Mouse (Mus musculus) kidney, postnatal 36 days (tissue): ENCODE data around the gene Tpst2.
A peak's percentile ranks its signal among the peaks of the same experiment; 100 is the strongest.

Source experiments
- DNase-seq, 2 experiments: peaks; one replicate each; pipeline ENCODE4 v3.0.0; 2021 to 2022; ENCODE audit warnings: mixed read lengths in 2 of 2

Tpst2 gene

DNA sequence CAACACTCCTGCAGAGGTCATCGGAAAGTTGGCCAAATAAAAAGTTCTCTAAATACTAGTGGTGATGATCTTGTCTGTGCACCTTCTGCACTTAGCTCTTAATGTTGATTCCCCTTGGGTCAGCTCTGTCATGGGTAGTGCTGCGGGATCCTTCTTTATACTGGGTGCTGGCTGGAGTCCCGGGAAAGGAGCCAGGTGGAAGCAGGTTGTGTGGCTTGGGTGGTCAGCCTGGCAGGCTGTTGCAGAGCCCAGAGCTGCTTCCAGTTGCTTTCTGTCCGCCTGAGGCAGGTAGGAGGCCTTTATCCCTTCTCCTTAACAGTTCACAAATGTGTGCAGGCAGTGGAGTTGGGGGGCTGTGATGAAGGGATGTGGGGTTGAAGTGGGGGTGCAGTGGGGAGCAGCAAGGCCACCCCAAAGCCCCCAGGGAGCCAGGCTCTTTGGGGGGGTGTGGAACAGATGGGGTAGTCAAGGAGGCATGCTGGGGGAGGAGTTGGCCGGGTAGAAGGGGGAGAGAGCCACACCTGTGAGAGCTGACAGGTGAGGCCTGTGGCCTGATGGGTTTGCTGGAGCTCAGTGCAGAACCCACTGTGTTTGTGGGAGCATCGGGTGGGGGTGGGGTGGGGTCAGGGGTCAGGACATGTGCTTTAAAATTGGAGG is 5.8 kb downstream of the Tpst2 start:
- peak in 1 of 2 experiments; percentile 67 for DNase-seq

DNA sequence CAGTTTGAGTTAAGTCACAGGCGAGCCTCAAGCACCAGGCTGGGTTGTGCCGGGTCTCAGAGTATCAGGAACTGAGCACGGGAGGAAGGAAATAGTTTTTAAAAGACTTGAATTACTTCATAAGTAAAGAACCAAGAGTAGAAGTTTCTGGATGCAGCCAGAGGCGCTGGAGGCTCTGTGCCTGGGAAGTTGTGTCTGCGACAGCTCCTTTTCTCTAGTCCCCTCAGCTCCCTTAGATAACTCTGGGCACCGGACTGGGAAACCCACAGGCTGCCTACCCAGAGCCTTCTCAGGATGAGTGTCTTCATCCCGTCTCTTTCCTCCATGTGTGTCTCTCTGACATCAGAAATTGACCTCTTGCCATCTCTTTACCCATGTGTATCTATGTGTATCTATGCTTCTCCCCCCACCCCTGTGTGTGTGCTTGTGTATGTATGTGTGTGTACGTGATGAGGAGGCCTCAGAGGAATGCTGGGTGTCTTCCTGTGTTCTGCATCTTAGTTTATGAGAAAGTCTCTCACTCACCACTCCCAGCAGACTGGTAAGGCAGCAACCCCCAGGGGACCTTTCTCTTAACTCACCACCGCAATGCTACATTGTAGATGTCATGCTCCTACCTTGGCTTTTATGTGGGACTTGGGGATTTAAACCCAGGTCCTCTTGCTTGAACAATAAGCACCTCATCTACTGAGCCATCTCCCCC is 6.4 kb downstream of the Tpst2 start:
- peak in 1 of 2 experiments; percentile 16 for DNase-seq

DNA sequence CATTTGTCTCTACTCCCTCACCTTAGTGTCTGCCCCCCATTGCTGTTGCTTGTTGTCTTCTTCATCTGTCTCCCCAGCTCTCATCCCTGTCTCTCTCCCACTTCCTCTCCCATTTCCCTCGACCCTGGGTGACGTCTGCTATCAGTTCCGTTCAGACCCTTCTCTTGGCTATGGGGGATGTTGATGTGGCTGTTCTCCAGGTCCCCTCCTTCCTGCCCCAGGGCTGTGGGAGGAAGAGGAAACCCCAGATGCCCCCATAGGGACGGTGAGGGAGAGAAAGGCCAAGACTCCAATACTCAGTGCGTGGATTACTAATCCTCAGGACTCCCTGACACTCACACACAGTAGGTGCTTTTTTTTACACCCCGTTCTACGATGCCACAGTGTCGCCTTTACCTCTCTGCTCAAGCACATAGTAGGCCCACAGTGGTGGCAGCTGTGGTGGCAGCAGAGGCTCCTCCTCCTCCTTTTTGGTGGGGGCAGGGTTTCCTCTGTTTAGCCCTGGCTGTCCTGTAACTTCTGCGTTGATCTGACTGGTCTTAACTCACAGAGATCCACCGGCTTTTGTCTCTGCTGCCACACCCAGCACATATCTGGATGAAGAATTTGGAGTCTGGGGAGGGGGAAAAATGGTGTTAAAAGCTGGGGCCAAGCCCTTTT is 7.2 kb downstream of the Tpst2 start:
- DNase-seq: peak; percentile 62 to 69

DNA sequence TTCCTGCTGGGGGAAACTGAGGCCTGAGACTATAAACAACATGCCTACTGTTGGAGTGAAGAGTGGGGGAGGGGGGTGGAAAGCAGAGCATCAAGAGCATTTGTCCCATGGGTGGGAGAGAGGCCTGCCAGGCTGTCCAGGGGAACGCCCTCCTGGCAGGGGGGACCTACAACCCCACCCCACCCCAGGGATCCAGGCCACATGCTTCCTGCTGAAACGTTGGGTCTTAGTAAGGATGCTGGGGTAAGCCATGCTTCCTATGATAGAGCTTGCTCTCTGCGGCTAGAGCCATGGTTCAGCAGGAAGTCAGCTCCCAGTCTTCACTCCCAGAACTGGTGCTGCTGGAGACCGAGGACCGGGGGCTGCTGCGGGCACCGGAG is 7.7 kb downstream of the Tpst2 start:
- DNase-seq: no peak

DNA sequence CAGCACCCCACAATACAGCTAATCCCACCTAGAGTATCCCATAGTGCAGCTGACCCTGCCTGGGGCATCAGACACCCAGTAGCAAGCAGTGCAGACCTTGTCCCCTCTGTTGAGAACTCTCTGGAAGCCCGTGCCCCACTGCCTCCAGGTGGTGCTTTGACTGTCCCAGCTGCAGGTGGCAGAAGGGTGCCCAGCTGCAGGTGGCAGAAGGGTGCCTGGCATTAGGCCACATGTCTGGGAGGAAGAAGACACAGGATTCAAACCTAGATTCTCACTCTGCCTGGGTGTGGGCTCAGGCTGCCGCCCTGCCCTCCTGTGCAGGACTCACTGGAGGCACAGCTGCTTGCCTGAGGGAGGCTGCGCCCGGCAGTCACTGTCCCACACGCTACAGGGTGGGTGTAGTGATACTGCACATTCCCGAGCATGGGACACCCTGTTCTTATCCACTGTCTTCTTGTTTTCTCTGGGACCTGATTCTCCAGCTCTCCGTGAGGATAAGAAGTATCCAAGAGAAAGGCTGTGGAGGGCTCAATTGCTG is 9.1 kb downstream of the Tpst2 start:
- no peak for DNase-seq

DNA sequence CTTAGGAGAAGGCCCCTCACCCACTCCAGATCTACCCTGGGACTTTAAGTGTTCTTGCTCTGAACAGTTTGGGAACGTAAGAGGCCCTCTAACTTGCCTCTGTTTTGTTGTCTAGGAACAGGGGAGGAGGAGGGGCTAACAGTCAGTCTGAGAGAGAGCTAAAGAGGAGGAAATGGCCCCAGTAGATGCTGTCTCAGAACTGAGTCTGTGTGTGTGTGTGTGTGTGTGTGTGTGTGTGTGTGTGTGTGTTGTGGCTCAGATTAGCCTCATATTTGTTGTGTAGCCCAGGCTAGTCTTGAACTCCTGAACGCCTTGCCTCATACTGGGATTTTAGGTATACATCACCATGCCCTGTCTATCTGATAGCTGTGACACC is 10.1 kb downstream of the Tpst2 start:
- DNase-seq: no peak

DNA sequence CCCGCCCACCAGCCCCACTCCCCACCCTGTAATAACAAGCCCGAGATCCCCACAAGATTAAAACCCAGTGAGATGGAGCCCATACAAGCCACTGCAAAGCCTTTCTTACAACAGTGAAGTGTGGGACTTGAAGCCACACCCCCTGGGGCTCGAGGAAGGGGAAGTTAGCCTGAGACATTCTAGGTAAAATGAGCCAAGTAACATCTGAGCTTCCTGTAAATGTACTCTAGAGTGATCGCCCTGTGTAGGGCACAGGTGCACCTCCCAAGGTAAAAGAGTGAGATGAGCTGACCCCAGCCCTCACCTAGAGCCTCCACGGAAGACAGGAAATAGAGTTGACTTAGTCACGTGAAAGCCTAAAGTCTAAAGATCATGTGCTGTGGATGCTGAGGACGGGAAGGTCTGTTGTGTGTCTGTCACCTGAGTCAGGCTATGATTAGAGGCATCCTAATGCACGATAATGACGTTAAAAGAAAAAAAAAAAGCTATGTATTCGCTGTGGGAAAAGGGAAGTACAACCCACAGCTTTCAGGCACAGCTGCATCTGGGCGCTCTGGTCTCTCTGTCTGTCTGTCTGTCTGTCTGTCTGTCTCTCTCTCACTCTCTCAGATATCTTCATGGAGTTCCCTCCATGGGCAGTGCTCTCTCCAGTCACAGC is 10.6 kb downstream of the Tpst2 start:
- DNase-seq: no peak

DNA sequence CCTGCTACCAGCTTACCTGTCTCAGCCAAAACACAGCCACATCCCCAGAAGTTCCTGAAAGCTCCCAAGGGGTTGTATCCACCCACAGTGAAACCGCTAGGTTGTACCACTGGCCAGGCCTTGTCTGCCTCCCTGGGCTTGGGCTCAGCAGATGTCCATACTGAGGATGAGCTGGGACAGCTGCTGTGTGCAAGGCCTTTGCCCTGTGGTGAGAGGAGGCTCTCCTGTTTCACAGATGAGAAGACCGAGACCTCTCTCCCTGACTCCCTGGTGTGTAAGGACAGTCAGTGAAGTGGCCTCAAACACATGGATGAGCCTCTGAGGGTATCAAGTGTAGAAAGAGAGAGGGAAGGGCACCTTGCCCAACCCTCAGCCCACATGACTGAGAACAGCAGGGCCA is 11.2 kb downstream of the Tpst2 start:
- DNase-seq: no peak

DNA sequence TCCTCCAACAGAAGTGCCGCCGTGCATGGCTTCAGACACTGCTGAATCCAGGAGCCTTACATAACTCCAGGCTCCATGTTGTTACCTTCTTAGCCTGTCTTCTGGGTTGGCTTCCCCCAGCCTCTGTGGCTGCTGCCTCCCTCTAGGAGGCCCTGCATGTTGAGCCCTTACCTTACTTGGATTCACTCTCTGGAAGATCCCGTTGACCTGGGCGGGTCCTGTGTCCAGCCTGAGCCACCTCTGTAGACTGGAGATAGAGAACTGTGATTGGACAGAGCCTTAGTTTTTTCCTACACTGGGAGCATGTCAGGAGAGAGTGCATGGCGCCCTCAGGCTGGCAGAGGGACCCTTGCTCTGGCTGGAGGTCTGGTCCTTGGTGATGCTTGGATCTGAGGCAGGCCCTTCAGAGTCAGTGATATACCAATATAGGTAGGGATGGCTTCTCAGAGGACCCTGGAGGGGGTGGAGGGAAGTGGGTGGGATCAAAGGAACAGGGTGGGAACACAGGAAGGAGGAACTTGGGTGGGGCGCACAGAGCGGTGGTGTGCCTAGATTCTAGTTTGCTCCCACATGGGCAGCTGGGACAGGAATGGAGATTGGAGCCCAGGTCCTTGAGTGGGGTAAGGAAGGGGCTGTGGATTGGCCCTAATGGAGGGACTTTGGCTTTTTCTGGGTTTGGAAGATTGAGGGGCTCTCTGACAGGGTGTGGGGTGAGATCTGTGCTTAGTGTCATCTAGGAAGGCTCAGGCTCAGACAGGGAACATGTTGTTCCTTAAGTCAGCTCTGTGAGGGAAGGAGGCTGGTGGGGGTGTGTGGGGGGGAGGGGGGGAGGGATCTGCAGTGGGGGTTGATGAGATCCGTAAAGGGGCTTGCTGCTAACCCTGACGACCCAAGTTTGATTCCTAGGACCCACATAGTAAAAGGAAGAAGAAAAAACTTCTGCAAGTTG is 12.0 kb downstream of the Tpst2 start:
- peak; percentile 67 to 69 for DNase-seq

DNA sequence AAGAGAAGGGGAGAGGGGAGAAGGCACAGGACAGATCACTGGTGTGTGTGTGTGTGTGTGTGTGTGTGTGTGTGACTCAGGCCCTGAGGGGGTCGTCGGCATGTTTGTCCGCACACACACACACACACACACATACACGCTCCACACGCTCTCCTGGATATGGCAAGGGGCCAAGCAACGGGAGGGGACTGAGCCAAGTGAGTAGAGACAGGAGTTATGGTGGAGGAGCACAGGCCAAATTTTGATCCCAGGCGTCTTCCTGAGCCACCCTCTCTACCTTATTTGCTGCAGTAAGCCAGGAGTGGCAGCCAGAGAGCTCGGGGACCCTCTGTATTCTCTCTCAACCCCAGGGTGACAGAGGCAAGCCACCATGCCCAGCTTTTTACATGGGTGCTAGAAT is 12.7 kb downstream of the Tpst2 start:
- DNase-seq: peak; percentile 67 to 73

DNA sequence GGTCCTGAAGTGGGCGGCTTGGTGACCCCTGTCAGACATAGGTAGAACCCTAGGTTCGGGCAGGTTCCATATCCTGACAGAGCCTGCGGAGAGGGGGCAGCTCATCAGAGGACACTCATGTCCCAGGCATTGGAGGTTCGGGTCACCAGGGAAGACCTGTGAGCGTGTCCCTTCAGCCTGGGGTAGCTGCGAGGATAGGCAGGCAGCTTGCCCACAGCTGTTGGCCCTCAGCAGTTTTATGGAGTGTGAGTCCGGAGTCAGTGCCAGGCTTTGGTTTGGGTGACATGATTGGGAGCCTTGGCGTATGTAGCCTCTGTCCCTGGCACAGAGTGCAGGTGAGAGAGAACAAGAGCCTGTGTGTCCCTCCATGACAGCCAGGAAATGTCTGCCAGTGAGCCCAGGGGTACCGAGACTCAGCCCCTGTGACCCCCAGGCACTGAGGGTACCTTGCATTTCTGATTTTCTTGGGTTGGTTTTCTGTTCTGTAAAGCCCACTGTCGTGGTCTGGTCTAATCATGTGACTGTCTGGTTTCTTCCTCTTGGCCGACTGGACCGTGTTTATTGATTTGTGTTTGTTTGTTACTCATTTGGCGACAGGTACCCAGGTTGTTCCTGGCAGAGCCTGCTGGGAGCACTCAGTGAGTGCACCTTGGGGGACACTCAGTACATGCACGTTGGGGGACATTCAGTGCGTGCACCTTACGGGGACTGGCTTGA is 13.5 kb downstream of the Tpst2 start:
- DNase-seq: no peak

DNA sequence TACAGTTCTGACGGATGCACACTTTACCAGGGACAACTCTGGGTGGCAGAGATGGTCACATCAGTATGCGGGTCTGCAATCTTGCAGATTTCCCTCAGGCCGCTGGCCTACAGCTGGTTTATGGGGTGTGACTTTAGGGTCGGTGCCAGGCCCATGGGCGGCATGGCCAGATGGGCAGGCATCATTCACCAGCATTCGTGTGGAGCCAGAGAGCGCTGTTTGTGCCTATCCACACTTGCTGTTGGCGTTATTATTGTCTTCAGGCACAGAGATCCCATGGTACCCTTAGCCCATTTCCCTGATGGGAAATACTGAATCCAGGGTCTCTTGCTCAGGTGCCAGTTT is 14.0 kb downstream of the Tpst2 start:
- no peak for DNase-seq

DNA sequence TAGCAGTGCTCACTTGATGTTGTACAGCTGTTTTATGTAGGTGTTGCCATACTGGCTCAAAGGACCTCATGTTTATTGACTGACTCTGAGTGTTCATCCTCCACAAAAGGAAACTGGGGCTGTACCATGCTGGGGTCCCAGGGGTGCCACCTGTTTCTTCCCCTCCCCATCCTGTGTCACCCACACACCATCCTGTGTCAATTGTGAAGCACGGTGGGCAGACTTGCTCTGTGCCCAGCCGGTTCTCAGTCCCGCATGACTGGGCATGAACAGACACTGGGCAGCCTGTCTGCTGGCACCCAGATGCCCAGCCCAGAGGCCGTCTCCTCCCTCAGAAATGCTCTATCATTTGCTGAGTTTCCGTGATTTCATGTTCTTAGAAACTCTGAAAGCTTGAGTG is 15.4 kb downstream of the Tpst2 start:
- peak in 1 of 2 experiments; percentile 71 for DNase-seq

DNA sequence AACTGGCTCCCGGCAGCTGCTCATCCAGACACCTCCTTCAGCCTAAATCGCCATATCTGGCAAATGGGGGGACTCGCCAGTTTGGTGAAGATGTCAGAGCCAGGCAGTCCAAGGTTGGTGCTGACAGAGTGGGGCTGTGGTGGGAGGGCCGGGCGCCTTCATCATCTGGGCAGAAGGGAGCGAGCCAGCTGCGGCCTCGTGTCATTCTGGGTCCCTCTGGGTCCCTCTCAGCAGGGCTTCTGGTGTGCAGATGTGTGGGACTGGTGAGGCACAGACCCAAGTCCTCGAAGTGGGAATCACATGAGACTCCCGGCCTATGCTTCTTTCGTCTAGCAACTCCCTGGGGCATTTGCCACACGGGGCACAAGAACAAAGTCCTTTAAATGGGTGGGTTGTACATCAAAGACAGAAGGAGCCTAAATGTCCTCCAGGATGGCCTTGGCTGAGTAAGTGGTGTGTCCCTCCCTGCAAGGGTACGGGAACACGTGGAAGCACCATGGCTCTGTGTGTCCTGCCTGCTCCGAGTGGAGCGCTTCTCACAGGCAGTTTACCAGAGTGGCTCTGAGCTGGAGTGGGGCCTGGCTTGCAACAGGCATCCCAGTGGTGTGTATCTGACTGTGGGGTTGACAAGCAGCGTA is 16.0 kb downstream of the Tpst2 start:
- DNase-seq: no peak

DNA sequence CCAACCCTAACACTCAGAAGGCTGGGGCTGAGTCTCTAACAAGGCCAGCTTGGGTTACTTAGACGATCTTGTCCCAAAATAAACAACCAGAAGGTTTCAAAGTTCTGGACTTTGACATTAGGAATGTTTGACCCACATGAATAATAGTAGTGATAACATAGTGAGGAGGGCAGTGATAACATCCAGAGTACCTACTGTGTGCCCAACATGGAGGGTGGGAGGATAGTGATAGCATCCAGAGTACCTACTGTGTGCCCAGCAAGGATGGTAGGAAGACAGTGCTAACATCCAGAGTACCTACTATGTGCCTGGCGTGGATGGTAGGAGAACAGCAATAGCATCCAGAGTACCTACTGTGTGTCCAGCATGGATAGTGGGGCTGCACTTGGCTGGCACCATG is 17.3 kb downstream of the Tpst2 start:
- no peak for DNase-seq

DNA sequence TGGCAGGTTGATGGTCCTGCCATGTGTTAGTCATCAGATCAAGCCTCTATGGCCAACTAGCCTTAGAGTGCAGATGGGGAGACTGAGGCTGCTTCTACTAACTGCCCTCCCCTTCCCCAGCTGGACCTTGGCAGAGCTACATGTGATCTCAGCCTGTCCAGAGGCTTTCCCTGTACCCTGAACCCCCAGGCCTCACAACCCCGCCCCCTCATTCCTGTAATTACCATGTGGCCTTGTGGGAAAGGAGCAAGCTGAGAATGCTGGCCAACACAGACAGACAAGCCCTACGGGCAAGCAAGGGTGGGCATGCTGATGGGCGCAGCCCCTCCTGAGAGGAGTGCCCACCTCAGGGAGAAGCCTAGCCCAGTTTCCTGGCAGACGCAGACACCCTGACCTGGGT is 18.2 kb downstream of the Tpst2 start:
- DNase-seq: peak in 1 of 2 experiments; percentile 49

DNA sequence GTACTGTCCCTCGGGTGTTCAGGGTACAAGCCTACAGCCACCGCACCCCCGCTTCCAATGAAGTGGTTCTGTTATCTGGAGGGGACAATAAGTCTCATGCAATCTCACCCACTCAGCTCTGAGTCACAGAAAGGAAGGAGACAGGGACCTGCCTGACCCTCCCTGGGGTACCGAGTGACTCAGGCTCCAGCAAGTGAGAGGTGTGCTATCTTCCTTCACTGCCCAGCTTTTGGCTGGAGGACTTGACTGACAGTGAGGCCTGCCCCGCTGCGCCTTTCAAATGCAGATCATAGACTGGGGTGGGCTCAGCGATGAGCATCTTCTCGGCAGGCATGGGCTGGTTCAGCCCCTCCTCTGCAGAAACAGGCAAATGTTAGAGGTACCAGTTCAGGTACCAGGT is 18.7 kb downstream of the Tpst2 start:
- DNase-seq: no peak

DNA sequence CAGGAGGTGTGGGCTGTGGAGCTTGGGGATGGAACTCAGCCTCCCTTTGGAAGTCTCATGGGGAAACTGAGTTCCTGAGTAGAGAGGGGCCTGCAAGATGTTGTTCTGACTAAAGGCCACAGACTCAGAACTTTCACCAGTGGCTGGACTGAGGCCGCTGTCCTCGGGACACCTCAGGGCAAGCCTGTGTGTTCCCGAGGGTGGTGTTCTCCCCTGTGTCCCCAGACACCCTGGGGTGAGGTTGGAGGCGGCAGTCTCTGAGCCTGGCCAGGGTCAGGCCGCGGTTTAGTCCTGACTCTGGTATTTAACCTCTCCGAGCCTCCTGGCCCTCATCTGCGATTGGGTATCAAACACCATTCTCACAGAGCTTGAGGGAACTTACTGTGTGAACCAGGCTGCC is 19.1 kb downstream of the Tpst2 start:
- DNase-seq: no peak

DNA sequence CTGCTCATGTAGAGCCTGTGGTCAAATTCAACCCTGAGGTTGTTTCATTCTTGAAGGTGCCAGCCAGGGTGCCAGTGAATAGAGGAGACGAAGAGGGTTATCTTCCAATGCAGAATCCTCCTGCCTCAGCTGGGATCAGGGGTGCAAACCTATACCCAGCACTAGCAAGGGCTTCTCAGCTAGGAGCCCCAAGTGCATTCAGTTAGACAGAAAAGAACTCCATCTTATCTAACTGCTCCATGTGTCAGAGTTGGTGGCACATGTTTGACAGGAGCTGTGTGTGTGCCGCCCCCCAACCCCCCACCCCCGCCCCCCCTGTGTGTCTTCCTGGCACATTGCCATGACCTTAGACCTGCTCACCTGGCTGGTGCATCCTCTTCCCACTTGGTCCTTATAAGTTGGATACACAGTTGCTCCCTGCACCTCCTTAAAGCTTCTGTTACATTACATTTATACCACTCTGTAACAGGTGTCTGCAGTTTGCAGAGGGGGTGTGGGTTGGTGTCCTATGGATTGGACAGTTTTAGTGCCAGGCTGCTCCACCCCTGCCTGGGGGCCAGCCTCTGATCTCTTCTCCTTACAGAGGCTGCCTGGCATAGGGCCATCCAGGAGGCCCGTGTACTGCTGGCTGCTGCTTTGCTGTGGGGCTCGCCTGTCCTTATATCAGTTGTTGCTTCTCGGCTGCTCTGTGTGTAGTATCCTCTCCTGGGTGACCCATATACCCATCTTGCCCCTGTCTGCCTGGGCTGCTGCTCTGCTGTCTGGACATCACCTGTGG is 20.1 kb downstream of the Tpst2 start:
- no peak for DNase-seq

DNA sequence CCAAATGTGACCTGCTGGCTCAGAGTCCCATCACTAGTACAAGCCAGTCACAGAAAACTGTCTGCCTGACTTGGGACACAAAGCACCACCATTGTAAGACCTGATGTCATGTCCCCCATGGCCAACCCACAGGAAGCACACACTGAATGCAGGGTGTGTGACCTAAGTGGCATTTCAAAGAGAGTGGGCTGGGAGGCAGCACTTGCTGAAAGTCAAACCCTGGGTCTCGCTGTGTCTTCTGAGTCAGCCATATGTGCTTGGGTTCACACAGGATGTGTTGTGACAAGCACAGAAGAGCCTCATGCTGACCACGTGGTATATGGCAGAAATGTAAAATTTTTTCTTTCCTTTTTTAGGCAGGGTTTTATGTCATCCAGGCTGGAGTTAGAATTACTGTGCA is 20.8 kb downstream of the Tpst2 start:
- DNase-seq: no peak
